Mouse (Mus musculus) spleen, adult 2 months (tissue): ENCODE results near the gene Mgll. TPM values are rescaled to one million over a fixed set of nuclear protein-coding genes. Genes with fewer than 3 reads are reported as not detected.

Experiments
- DNase-seq, 2 experiments: peaks; one replicate each; pipeline versions ENCODE4 v3.0.0 to v3.0.0-alpha.2; 2012 to 2021; ENCODE audit warnings: low spot score in 2 of 2, low read depth in 1 of 2
- H3K27ac ChIP-seq: fragments of 200-500 bp; 2 replicates; pipeline ENCODE4 v1.5.1; 2012; ENCODE audit warnings: low read length, inconsistent platforms; ENCODE audit not compliant: insufficient read depth
- H3K27me3 ChIP-seq: fragments of 200-500 bp; 2 replicates; pipeline ENCODE4 v1.6.1; 2012; ENCODE audit warnings: mild to moderate bottlenecking, moderate library complexity, low read length, inconsistent platforms; ENCODE audit not compliant: control insufficient read depth, insufficient read depth
- H3K36me3 ChIP-seq: fragments of 200-500 bp; 2 replicates; pipeline ENCODE4 v1.6.1; 2012; ENCODE audit warnings: mild to moderate bottlenecking, low read length, inconsistent platforms; ENCODE audit not compliant: control insufficient read depth, insufficient read depth
- H3K4me1 ChIP-seq: fragments of 200-500 bp; 2 replicates; pipeline ENCODE4 v1.6.1; 2011; ENCODE audit warnings: inconsistent platforms; ENCODE audit not compliant: control insufficient read depth, insufficient read depth, insufficient read length
- H3K4me3 ChIP-seq: fragments of 200-500 bp; 2 replicates; pipeline ENCODE4 v1.5.1; 2011; ENCODE audit warnings: mild to moderate bottlenecking, inconsistent platforms; ENCODE audit not compliant: insufficient read depth, insufficient read length; ENCODE audit errors: extremely low read depth
- CTCF ChIP-seq: fragments of 200-500 bp; IDR thresholded peaks from 2 replicates; pipeline ENCODE4 v1.5.1; 2011; ENCODE audit warnings: mild to moderate bottlenecking, inconsistent platforms; ENCODE audit not compliant: insufficient read depth, insufficient read length, insufficient replicate concordance; ENCODE audit errors: extremely low read depth
- POLR2A ChIP-seq: fragments of 200-500 bp; IDR thresholded peaks from 2 replicates; pipeline ENCODE4 v1.6.1; 2011; ENCODE audit warnings: low read depth, low read length, inconsistent platforms
- WGBS: fragments of 180-500 bp; shearing (Covaris S2); methylation state at CpG from one replicate; pipeline ENCODE4 v1.1.7; 2018; 5-methylcytosine and 5-hydroxymethylcytosine counted together
- polyA plus RNA-seq: library from polyadenylated mRNA; depleted of rRNA; stranded (reverse); fragments of >200 nt; gene quantifications from 2 replicates; pipeline ENCODE4 v1.2.3, GENCODE M21; 2012

The Mgll gene
- polyA plus RNA-seq, 1 experiment, result 43.1 TPM

DNA sequence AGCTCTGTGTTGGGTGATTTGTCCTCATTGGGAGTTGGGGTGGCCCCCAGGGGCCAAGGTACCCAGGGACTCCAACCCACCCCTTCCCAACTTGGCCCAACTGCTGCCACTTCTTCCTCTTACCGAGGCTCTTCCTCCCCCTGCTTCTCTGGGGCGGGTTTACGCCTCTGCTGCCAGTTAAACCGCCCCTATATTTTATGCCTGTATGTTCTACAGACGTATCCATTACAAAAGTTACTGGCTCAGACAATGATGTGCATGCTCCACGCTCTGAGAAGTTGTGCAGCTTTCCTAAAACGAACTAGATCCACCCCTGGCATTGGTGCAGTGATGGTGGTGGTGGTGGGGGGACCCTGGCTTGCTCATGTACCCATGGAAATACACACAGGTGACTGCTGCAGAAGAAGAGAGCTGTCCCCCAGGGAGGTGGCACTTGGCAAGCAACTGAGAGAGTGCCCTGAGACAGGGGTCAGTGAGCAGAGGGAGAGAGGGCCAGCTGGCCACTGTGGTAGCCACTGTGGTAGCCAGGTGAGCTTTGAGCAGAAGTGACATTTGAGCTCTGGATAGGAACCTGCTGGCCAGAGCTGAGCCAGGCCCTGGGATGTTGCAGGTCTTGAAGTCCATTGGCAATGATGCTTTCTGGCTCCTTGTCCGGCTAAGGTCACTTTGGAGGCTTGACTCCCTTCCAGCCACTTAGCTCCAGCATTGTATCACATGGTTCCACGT lies 18.2 kb downstream of the Mgll start:
- DNase-seq, result no peak
- Histone ChIP-seq H3K36me3 (no peaks in the 10 kb centered on the region), H3K27ac (no peak overlapping the region), H3K27me3 (no peaks in the 10 kb centered on the region), H3K4me1 (peaks cover 10% of the 10 kb centered on the region; the same call in 1 of the 2 replicates), H3K4me3 (no peak overlapping the region)
- TF ChIP-seq POLR2A (no peak), CTCF (no peak)
- WGBS, result 39% methylated on average over 9 of the region's 9 CpGs

DNA sequence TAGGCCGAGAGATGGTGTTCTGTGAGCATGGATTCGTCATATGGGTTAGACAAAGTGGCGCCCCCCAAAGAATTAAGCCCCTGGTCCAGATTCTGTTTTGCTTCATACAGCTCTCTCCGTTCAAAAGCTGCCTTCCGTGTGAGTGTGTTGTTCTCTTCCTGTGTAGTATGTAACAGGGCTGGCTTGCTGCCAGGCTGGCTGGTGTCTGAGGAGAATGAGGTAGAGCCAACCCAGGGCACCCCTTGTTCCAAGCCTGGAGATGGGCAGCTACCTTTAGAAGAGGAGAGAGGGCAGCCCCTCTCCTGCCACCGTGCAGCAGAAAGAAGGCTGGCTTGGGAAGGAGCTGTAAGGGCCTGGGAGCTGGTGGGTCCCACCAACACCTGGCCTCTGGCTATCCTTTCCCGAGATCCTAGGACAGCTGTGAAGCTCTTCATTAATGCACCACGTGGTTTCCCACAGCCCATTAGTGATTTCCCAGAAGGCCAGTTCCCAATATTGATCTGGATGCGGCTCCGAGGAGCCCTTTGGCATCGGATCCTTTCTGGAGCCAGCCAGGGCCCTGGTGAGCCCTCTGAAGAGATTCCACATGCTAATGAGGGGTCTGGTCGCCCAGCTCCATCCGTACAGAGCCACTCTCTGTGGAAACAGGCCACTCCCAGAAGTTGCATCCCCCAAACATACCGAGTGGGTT lies 19.5 kb downstream of the Mgll start:
- 73% methylated on average over 14 of the region's 14 CpGs for whole genome bisulfite sequencing
- Histone ChIP-seq H3K27ac (no peak overlapping the region), H3K36me3 (no peaks in the 10 kb centered on the region), H3K4me3 (no peak overlapping the region), H3K4me1 (peaks cover 12% of the 10 kb centered on the region; the same call in 1 of the 2 replicates), H3K27me3 (no peaks in the 10 kb centered on the region)
- DNase-seq, result no peak
- no peak for TF ChIP-seq CTCF
- no peak for TF ChIP-seq POLR2A

DNA sequence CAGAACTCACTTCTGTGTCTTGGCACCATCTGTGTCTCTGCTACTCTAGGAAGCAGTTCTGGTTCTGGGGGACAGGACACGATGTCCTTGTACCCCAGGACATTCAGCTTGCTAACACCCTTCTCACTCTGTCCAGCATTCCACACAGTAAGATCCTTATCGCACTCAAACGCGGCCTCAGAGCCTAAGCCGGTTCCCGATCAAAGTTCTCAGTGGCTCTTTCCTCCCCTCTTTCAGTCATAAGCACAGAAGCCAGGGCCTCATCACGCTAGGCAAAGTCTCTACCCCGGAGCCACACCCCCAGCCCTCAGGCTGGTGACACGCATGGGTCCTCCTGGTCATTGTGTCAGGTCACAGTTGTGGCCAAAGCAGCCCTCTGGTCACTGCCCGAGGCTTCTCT lies 20.8 kb downstream of the Mgll start:
- H3K27me3 ChIP-seq, result no peaks in the 10 kb centered on the region
- H3K36me3 ChIP-seq, result no peaks in the 10 kb centered on the region
- H3K4me3 ChIP-seq, result no peak overlapping the region
- DNase-seq, result no peak
- no peak overlapping the region for H3K27ac ChIP-seq
- TF ChIP-seq POLR2A, result no peak
- no peak for TF ChIP-seq CTCF
- peaks cover 12% of the 10 kb centered on the region; the same call in 1 of the 2 replicates for H3K4me1 ChIP-seq
- 95% methylated on average over 10 of the region's 10 CpGs for WGBS

DNA sequence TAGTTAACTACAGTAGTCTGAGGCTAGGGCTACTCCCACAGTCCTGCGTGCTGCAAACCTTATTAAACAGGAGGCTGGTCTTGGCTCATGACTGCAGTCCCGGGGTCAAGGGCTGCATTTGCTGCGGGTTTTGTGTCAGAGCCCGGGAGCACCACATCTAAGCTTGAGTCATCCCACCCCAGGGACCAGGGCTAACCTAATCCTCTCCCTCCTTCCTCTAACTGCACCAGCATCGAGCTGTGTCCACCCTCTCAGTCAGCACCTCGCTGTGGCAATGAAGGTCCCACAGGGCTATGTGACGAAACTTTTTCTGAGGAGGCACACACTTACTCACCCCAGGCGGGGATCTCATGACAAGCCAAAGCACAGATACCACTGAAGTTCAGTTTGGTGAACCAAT lies 22.1 kb downstream of the Mgll start:
- WGBS, result 88% methylated on average over 8 of the region's 8 CpGs
- H3K27ac ChIP-seq, result no peak overlapping the region
- no peak for DNase-seq

DNA sequence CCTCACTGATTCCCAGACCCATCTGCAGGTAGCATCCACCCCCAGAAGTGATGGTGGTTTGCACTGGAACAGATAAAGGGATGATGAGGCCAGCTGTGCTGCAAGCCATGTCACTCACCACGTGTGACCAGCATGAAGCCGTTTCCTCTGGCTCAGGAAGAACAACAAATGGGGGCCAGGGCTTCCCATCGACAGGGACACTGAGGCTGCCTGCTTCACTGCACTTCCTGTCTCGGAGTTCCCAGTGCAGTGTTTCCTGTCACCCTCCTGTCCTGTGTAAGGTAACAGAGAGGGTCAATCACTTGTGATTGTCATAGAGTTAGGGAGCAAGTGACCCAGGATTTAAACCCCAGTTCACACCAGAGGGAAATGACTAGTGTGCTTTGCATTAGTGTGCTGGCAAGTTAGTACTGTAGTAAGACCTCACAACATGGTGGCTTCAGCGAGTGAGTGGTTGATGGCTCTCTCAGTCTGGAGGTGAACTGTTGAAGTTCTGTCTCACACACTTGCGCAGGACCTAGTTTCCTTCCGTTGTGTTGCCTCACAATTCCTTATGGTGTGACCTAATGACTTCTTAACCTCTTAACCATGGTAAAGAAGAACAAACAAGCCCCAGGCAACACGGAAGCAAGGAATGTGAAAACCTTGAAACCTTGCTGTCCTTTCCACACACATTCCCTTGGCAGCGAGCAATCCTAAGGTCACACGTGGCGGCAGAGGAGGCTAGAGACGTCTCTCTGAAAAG lies 23.3 kb downstream of the Mgll start:
- Histone ChIP-seq H3K4me3 (no peak overlapping the region), H3K4me1 (peaks cover 10% of the 10 kb centered on the region; the same call in 1 of the 2 replicates), H3K27me3 (no peaks in the 10 kb centered on the region), H3K36me3 (no peaks in the 10 kb centered on the region), H3K27ac (no peak overlapping the region)
- TF ChIP-seq POLR2A (no peak), CTCF (no peak)
- WGBS, result 68% methylated on average over 12 of the region's 12 CpGs
- DNase-seq, result no peak

More for the DNA sequence above, 22.1 kb downstream of the Mgll start:
- Histone ChIP-seq H3K27me3 (no peaks in the 10 kb centered on the region), H3K4me1 (peaks cover 12% of the 10 kb centered on the region; the same call in 1 of the 2 replicates), H3K36me3 (no peaks in the 10 kb centered on the region), H3K4me3 (no peak overlapping the region)
- TF ChIP-seq CTCF (no peak), POLR2A (no peak)

DNA sequence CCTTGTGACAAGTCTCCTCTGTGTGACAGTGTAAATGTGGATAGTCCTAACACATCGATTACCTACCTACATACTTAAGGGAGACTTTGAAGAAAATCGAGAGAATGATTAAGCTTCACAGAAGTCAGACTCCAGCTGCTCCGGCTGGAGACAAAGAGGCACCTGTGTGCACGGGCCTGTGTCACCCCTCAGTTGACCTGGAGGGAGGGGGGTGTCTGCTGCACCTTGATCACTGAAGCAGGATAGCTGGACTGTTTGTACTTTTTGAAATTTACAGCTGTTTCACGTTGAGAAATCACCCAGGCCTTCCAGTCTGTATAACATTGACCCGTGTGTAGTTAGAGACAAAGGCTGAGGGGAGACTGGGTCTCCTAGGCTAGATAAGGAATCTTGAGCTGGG lies 26.7 kb downstream of the Mgll start:
- no peak overlapping the region for H3K27ac ChIP-seq
- WGBS, result 70% methylated on average over 6 of the region's 6 CpGs
- H3K4me1 ChIP-seq, result peaks cover 13% of the 10 kb centered on the region; the same call in 1 of the 2 replicates
- H3K36me3 ChIP-seq, result no peaks in the 10 kb centered on the region
- no peak overlapping the region for H3K4me3 ChIP-seq
- H3K27me3 ChIP-seq, result no peaks in the 10 kb centered on the region
- TF ChIP-seq POLR2A (no peak), CTCF (no peak)
- no peak for DNase-seq
